8 mouse cellular contexts compared by ENCODE assay signal in genomic region chr10:94413770-94414651, GRCm38 (mm10).
DNase-seq lines count a peak whose midpoint lies in the region; ATAC-seq and TF ChIP-seq lines count a peak whose summit lies in the region.
"Had no signal": no experiment of that assay in that cellular context is flagged by ENCODE, and none has a peak within 500 bp of the region (broad histone marks: within the 10 kb centered on the region; RNA-seq: fewer than 3 reads in every experiment).

No protein-coding gene starts in this region.

- no peak for TF ChIP-seq CTCF in lung, embryonic 14.5 days (IDR thresholded peaks at IDR 0.05; ENCODE audit: low read depth)

- no peak overlapping the region; the same call in 1 of the 2 replicates for H3K9ac ChIP-seq in lung, embryonic 14.5 days
- no peak overlapping the region for H3K9ac ChIP-seq in intestine, embryonic 15.5 days
- H3K9ac ChIP-seq: liver, embryonic 13.5 days had no signal

- peak; percentile 32; the same call in 1 of the 2 replicates for ATAC-seq in lung, embryonic 14.5 days (ENCODE audit: insufficient read depth)
- peak; percentile 34 for ATAC-seq in intestine, embryonic 15.5 days
- no peak for ATAC-seq in megakaryocyte-erythroid progenitor cell, adult 5-6 weeks (replicated peaks; ENCODE audit: low FRiP score, low TSS enrichment, poor library complexity, severe bottlenecking)

- H3K4me2 ChIP-seq in lung, embryonic 14.5 days = no peak overlapping the region
- H3K4me2 ChIP-seq in intestine, embryonic 15.5 days (replicated peaks) = no peak overlapping the region
- H3K4me2 ChIP-seq: liver, embryonic 13.5 days had no signal

- H3K4me3 ChIP-seq in lung, embryonic 14.5 days (ENCODE audit: low read depth, low read length) = no peak overlapping the region
- no peak overlapping the region for H3K4me3 ChIP-seq in intestine, embryonic 15.5 days (replicated peaks)
- H3K4me3 ChIP-seq in midbrain, embryonic 10.5 days = no peak overlapping the region
- H3K4me3 ChIP-seq: liver, embryonic 13.5 days had no signal

- H3K27ac ChIP-seq in lung, embryonic 14.5 days (ENCODE audit: low read depth) = 0 out of 2 replicates have a peak overlapping the region, but pooled peaks have one; percentile 42
- peak overlapping the region; percentile 19 for H3K27ac ChIP-seq in intestine, embryonic 15.5 days
- peak overlapping the region; percentile 53 for H3K27ac ChIP-seq in midbrain, embryonic 10.5 days (replicated peaks)
- H3K27ac ChIP-seq: liver, embryonic 13.5 days had no signal

- H3K27me3 ChIP-seq in lung, embryonic 14.5 days (ENCODE audit: insufficient read depth, low read length) = no peaks in the 10 kb centered on the region
- H3K27me3 ChIP-seq in intestine, embryonic 15.5 days (replicated peaks) = no peaks in the 10 kb centered on the region
- peaks cover 3% of the 10 kb centered on the region; the same call in 1 of the 2 replicates for H3K27me3 ChIP-seq in midbrain, embryonic 10.5 days (ENCODE audit: low read depth, poor library complexity, severe bottlenecking)

- WGBS in lung, embryonic 14.5 days = 23% methylated on average over 8 of the region's 8 CpGs
- WGBS in intestine, embryonic 15.5 days = 23% methylated on average over 8 of the region's 8 CpGs
- 49% methylated on average over 8 of the region's 8 CpGs for WGBS in midbrain, embryonic 10.5 days

- peak; percentile 34 for DNase-seq in lung, embryonic 14.5 days
- DNase-seq in lung, adult 18-20 months = no peak
- DNase-seq in embryo, embryonic 11.5 days (ENCODE audit: low read depth, low spot score) = peak; percentile 63
- no peak for DNase-seq in midbrain, embryonic 10.5 days (ENCODE audit: low spot score)
- DNase-seq in thymus, postnatal 25 days = no peak
- DNase-seq: liver, embryonic 13.5 days had no signal

- peaks cover 17% of the 10 kb centered on the region for H3K4me1 ChIP-seq in lung, embryonic 14.5 days (ENCODE audit: insufficient read depth)
- peaks cover 23% of the 10 kb centered on the region for H3K4me1 ChIP-seq in intestine, embryonic 15.5 days (replicated peaks)
- peaks cover 38% of the 10 kb centered on the region for H3K4me1 ChIP-seq in midbrain, embryonic 10.5 days
- H3K4me1 ChIP-seq: liver, embryonic 13.5 days had no signal

- no peaks in the 10 kb centered on the region for H3K9me3 ChIP-seq in lung, embryonic 14.5 days (ENCODE audit: low read depth, low read length)
- no peaks in the 10 kb centered on the region for H3K9me3 ChIP-seq in intestine, embryonic 15.5 days
- H3K9me3 ChIP-seq in midbrain, embryonic 10.5 days (replicated peaks) = no peaks in the 10 kb centered on the region
- H3K9me3 ChIP-seq: liver, embryonic 13.5 days had no signal

- H3K36me3 ChIP-seq in lung, embryonic 14.5 days (ENCODE audit: insufficient read depth) = no peaks in the 10 kb centered on the region
- H3K36me3 ChIP-seq in intestine, embryonic 15.5 days = no peaks in the 10 kb centered on the region
- H3K36me3 ChIP-seq in midbrain, embryonic 10.5 days = no peaks in the 10 kb centered on the region
- H3K36me3 ChIP-seq: liver, embryonic 13.5 days had no signal

Comparison
In these comparisons a context has a peak if more than half of its experiments do, and no peak if none do; other contexts are left out.
1. DNase-seq: peak in lung, embryonic 14.5 days (single experiment) and embryo, embryonic 11.5 days (single experiment); none in lung, adult 18-20 months (0 of 2), midbrain, embryonic 10.5 days (single experiment) and thymus, postnatal 25 days (single experiment).
2. Peak in every context shown above with its lines, with median percentiles within 50 percentile points of each other: H3K27ac ChIP-seq.